ENCODE assay signal across 8 mouse cellular contexts in genomic region chr2:128412352-128412751, GRCm38 (mm10).
A peak's percentile ranks its signal among the peaks of the same experiment; 100 is the strongest.
DNase-seq lines count a peak whose midpoint lies in the region; ATAC-seq and TF ChIP-seq lines count a peak whose summit lies in the region.

No protein-coding gene starts in this region.

- no peak overlapping the region for H3K27ac ChIP-seq in olfactory bulb, adult 2 months (ENCODE audit: insufficient read depth, low read depth, low read length)

- no peak for TF ChIP-seq POLR2A in olfactory bulb, adult 2 months (IDR thresholded peaks at IDR 0.05; ENCODE audit: insufficient read depth, low read depth, low read length)

- ATAC-seq in erythroblast, adult 5-6 weeks (replicated peaks; ENCODE audit: low FRiP score, poor library complexity, severe bottlenecking), result 0 out of 2 replicates have a peak, but pooled peaks have one; percentile 59

- H3K4me1 ChIP-seq in olfactory bulb, adult 2 months (ENCODE audit: control insufficient read depth, insufficient read depth, low read length), result peaks cover 3% of the 10 kb centered on the region

- 16% methylated on average over 10 of the region's 10 CpGs for WGBS in olfactory bulb, adult 2 months

- peak; percentile 30; the same call in 1 of the 2 replicates for TF ChIP-seq CTCF in olfactory bulb, adult 2 months (IDR thresholded peaks at IDR 0.05; ENCODE audit: insufficient read depth, low read depth, low read length)

- peak; percentile 61 for DNase-seq in layer of hippocampus, adult 11-12 months (ENCODE audit: low spot score)
- no peak for DNase-seq in layer of hippocampus, adult 9-10 months (ENCODE audit: low spot score)
- peak; percentile 50 to 59 for DNase-seq in adrenal gland, adult 18-20 months (ENCODE audit: low spot score in 2 of 2)
- DNase-seq in kidney, adult 18-20 months, result peak; percentile 59
- DNase-seq in liver, result peak; percentile 64
- DNase-seq in thymus, postnatal 0 days (ENCODE audit: low spot score), result peak; percentile 95

- no peak overlapping the region for H3K4me3 ChIP-seq in olfactory bulb, adult 2 months (ENCODE audit: insufficient read depth, low read depth, low read length)
